Mouse (Mus musculus) CD8-positive naive resting alpha-beta T cell, adult 57 days (primary cell): ENCODE results near the gene Ldlrad1. TPM values are rescaled to one million over a fixed set of nuclear protein-coding genes. Genes with fewer than 3 reads are reported as not detected.

ENCODE experiments used
- total RNA-seq: library from RNA; stranded (reverse); gene quantifications from one replicate; pipeline ENCODE4 v1.2.4, GENCODE M21; 2023

Ldlrad1 gene
- 0.49 TPM for total RNA-seq

DNA sequence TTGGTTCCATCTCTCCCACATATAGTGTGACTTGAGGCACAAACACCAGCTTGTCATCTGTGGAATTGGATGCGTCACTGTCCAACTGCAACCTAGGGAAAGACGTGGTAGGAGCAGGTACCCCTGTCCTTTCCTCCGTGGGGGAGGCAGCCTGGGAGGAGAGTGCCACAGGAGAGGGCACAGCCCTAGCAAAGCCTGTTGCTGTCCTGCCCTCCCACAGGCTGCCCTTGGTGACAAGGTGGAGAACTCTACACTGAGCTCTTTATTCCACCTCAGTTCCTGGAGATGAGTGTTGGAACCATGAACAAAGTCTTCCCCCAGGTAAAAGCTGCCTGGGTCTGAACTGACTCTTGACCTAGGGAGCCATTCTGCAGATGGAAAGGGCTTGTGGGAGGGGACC, at the start of gene Ldlrad1:
Gene Ldlrad1 (plus strand): TSS at position 301 of the 400 bp plus-strand sequence.

DNA sequence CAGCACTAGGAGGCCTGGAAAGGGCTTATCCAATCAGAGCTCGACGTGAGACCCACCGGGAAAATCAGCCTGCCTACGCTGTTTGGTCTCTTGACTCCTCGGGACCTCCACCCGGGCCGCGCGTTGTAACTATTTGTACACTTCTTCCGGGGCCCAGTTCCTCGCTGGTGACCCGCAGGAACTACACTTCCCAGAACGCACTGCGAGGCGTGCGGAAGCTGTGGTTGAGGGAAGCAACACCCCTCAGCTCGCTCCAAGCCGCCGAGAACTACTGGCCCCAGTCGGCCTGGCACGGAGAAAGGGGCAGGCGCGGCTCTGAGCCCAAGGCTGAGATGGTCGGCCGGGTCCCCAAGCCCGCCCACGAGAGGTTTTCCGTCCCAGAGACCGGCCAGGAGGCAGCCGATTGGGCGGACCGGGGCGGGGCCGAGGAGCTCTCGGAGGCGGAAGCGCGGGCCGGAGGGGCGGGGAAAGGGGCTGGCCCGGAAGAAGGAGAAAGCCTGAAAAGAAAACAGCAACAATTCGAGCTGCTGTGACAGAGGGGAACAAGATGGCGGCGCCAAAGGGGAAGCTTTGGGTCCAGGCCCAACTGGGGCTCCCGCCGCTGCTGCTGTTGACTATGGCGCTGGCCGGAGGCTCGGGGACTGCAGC, 30.7 kb upstream of the Ldlrad1 start, which contains the start of gene Tmem59:
Gene Tmem59 (plus strand): TSS at position 218 of the 648 bp plus-strand sequence.

DNA sequence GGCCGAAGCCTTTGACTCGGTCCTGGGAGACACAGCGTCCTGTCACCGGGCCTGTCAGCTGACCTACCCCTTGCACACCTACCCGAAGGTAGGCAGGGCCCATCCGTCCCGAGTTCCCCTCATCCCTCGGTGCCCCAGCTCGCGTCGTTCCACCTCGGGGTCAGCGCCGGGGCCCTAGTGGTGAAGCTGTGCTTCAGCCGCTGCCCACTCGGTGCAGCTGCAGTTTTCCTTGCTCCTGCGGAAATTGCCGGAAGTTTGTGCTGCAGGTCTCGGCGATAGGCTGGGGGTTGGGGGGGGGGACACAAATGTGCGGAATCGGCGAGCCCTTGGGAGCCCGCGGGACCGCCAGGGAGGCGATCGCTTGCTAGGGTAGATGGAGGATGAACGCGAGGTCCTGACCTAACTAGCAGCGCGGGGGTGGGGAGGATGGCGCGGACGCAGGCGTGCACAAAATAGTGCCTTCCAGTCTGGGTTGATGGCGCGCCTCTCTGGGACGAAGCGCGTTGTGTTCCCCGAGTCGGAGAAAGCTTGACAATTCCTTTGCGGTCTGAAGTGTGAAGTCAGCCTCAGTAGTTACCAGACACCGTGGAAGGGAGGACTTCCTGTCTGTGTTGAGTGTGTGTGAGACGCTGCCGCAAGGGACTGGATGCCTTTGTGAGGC, 30.0 kb upstream of the Ldlrad1 start, which contains the start of gene Tceanc2:
Gene Tceanc2 (minus strand): TSS at position 287 of the 661 bp plus-strand sequence.

DNA sequence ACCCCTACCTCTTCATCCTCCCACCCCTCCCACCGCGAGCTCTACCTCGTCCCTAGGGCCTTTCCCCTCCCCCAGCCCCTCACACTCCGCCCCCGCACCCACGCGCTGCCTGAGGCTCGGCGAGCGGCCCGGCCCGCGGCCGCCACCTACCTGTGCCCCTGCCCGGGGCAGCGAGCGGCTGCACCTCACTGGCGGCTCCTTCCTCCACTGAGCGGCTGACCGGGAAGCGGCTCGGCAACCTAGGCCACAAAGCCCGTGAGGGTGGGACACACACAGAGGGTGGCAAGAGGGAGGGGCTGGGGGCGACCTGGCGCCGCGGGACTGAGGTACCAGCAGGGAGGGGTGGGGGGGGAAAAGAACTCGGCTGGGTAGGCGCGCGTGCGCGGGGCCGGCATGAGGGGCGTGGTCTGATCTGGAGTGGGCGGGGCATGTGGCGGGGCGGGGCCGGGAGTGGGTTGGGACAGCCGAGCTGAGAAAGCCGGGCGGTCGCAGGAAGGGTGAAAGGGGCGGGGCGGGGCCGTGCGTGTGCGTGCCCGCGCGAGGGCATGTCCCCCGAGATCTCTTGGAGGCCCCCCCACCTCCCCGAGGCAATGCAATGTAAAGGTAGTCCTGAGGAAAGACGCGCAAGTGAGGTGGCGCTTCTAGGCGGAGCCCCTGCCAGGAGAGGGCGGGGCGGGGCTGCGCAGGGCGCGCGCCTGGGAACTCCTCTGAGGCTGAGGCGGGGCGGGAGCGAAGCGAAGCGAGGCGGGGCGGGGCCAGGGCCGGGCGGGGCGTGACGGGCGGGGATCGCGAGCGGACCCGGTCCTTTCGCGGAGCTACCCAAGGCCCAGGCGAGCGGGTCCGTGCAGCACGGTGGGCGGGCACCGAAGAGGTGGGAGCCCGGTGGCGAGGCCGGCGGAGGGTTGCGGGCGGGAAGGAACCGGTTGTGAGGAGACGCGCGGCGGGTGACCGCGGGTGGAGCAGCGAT, 44.4 kb downstream of the Ldlrad1 start, which contains the start of the genes Lrrc42 and Hspb11:
Gene Lrrc42 (minus strand): TSS at position 408 of the 967 bp plus-strand sequence.
Gene Hspb11 (plus strand): TSS at position 469 of the 967 bp plus-strand sequence.

Other genes with a start within 250 kb of the Ldlrad1 start
- gene Mrpl37, start 142.3 kb upstream of the Ldlrad1 start, total RNA-seq: 66.0 TPM
- gene Cyb5rl, start 142.2 kb upstream of the Ldlrad1 start, total RNA-seq: 14.1 TPM
- not detected for gene Cdcp2, start 112.3 kb upstream of the Ldlrad1 start, total RNA-seq
- gene Tmem59, start 30.8 kb upstream of the Ldlrad1 start, total RNA-seq: 130 TPM
- 42.7 TPM for gene Tceanc2, start 30.1 kb upstream of the Ldlrad1 start, total RNA-seq
- 37.2 TPM for gene Lrrc42, start 44.4 kb downstream of the Ldlrad1 start, total RNA-seq
- 31.1 TPM for gene Hspb11, start 44.4 kb downstream of the Ldlrad1 start, total RNA-seq
- gene Dio1, start 98.0 kb downstream of the Ldlrad1 start, total RNA-seq: not detected
- gene Yipf1, start 105.2 kb downstream of the Ldlrad1 start, total RNA-seq: 43.4 TPM
- gene Ndc1, start 158.6 kb downstream of the Ldlrad1 start, total RNA-seq: 13.5 TPM
- 0.77 TPM for gene Glis1, start 225.4 kb downstream of the Ldlrad1 start, total RNA-seq